Mouse (Mus musculus): ENCODE measurements around the gene Ncor2.

GRCm38 (mm10) chr5:125191608-125192007, 12.6 kb upstream of the Ncor2 start:
- TF ChIP-seq NANOG (IDR thresholded peaks at IDR 0.05; ENCODE audit: borderline replicate concordance, low read length) (no peak), CTCF (conservative IDR thresholded peaks at IDR 0.05; ENCODE audit: low read length) (no peak), POU5F1 (IDR thresholded peaks at IDR 0.05; ENCODE audit: borderline replicate concordance, low read length) (no peak)
